Mouse (Mus musculus) urinary bladder, adult 2 months (tissue): ENCODE results near the gene Spsb4. TPM values are rescaled to one million over a fixed set of nuclear protein-coding genes. Genes with fewer than 3 reads are reported as not detected.

Experiments used
- DNase-seq: peaks from one replicate; pipeline ENCODE4 v3.0.0; 2022; ENCODE audit warnings: low spot score
- polyA plus RNA-seq: library from polyadenylated mRNA; depleted of rRNA; stranded (reverse); fragments of >200 nt; gene quantifications from 2 replicates; pipeline ENCODE4 v1.2.3, GENCODE M21; 2012

Gene Spsb4
- polyA plus RNA-seq, 1 experiment = 0.41 TPM

- no peak for DNase-seq
Measured at GRCm38 (mm10) chr9:97015751-97016150, 2.9 kb downstream of the Spsb4 start.

DNA sequence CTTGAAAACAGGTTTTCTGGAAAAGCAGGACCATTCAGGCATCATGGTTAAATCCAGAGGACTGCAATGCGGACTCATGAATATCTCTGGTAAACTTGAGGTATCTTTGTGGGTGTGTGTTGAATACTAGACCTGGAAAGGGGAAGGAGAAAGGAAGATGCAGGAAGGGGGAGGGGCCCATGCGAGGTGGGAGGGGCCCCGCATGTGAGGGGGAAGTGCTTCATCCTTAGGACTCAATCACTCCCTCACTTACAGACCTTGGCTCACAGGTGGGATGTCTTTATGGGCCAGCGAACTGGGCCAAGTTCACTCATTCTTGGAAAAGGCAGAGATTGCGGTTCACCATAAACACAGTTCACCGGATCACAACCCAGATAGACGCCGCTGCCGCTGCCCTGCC, 4.9 kb downstream of the Spsb4 start:
- DNase-seq = no peak

- DNase-seq = no peak
Measured at GRCm38 (mm10) chr9:97013153-97013552, 5.5 kb downstream of the Spsb4 start.

GRCm38 (mm10) chr9:97011454-97012195, 7.0 kb downstream of the Spsb4 start:
- no peak for DNase-seq

DNA sequence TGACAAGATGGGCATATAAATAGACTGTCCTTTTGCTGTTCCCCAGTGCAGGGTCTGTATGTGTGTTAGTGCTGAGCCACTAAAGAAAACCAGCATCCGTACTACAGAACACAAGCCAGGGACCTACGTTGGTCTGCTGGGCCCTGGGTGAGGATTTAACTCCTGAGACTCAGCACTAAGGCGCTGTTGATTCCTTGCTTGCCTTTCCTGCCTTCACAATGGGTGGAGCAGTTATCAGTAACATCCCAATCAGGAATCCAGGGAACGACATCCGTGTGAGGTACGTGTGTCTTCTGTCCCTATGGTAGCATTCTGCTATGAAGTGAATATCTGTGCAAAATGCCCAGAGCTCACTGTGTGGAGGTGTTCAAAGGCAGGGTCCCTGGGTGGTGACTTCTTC, 8.2 kb downstream of the Spsb4 start:
- no peak for DNase-seq

GRCm38 (mm10) chr9:97004726-97005125, 13.9 kb downstream of the Spsb4 start:
- no peak for DNase-seq

DNA sequence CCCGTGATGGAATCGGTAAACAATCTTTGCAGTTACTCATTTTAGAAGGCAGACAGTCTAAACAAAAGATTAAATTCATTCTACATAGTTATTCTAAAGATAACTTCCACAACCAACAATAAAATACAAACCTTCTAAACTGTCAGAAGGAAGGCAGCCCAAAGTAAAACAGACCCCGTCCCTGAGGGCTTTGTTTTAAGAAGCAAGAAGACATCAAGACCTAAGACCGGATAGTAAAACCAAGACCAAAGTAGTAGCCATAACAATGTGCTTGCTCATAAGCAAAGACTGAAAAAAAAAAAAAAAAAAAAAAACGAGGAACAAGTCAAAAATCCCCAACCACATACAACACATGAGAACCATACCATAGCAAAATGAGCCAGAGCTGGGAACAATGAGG, 15.5 kb downstream of the Spsb4 start:
- no peak for DNase-seq

- no peak for DNase-seq
Measured at GRCm38 (mm10) chr9:97002654-97003053, 16.0 kb downstream of the Spsb4 start.

DNA sequence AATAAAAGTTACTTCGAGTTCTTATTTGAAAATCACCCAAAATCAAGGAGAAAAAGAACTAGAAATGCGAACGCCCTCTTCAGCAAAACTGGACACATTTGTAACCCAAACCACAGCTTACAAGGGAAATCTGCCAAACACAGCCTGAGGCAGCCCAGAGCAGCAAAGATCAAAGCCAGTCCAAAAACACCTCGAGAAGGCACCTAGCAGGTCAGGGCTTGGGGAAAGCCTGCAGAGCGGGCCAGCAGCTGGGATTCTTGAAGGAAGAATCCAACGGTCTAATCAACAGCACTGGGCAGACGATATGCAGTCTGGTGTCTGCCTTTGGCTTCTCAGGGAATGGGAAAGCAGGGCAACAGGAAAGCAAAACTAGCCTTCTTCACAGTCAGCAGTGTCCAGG, 16.6 kb downstream of the Spsb4 start:
- no peak for DNase-seq

- DNase-seq = no peak
Measured at GRCm38 (mm10) chr9:97001458-97001857, 17.2 kb downstream of the Spsb4 start.

DNA sequence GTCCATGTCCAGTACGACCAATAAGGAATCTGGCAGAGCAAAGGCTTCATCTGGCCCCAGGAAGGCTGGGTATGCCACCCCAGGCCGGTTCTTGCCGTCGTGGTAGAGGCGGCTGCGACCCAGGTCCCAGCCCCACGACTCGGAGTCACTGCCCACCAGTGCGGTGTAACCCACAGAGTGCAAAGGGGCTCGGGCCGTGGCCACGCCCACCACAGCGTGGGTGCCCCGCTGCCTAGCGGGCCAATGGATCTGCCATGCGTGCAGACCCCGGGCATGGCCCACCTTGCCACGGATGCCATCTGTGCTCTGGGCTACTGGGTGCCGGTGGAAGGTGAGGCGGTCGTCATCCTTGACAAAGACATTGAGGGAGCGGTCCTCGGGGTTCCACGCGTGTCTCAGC, 22.9 kb downstream of the Spsb4 start:
- no peak for DNase-seq

GRCm38 (mm10) chr9:96994733-96995132, 23.9 kb downstream of the Spsb4 start:
- no peak for DNase-seq

GRCm38 (mm10) chr9:96991118-96991517, 27.5 kb downstream of the Spsb4 start:
- no peak for DNase-seq

- DNase-seq = no peak
Measured at GRCm38 (mm10) chr9:96989389-96989990, 29.2 kb downstream of the Spsb4 start.

DNA sequence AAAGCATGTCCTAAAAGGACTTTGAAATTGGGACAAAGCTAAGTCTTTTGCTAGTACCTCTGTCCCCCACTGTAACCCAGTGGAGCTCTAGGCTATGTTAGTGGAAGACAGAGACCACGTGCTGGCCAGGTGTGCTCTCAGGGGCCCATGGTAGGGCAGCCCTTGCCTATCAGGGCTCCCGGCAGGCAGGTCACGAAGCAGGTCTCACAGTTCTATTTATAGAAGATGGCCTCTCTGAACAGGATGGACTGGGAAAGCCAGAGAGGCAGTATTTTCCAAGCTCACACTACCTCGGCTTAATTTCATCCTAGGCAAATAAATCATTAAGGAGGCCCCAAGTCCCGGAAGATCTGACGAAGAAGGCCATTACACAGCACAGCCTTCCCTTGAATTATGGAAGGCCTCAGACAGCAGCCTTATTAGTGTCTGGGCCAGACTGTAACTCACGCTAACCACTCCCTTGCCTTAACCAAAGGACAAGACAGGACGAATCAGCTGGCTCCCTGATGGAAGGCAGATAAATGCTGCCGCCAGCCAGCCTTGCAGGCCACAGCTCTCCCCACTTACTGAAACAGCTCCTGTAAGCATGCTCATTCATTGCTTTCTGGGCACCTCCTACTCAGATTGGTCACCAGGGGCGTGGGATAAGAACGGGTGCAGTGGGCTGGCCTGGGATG, 31.7 kb downstream of the Spsb4 start:
- DNase-seq = no peak

DNA sequence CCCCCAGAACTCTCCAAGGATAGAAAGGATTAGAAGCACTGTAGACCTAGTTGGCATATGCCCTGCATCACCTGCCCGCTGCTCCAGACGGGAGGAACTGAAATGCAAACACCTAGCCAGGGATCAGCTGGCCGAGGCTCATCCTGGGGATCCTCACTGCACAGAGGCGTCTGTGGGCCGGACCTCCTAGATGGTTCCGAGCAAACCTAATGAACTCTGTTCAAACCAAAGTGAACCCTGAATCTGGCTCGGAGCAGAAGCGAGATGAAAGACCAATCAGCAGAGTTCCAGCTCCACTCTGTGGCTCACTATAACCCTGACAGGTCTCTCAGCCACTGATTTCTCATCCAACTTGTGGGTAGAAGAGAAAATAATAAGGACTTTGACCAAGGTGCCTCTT, 34.6 kb downstream of the Spsb4 start:
- no peak for DNase-seq

- no peak for DNase-seq
Measured at GRCm38 (mm10) chr9:96982940-96983339, 35.7 kb downstream of the Spsb4 start.

DNA sequence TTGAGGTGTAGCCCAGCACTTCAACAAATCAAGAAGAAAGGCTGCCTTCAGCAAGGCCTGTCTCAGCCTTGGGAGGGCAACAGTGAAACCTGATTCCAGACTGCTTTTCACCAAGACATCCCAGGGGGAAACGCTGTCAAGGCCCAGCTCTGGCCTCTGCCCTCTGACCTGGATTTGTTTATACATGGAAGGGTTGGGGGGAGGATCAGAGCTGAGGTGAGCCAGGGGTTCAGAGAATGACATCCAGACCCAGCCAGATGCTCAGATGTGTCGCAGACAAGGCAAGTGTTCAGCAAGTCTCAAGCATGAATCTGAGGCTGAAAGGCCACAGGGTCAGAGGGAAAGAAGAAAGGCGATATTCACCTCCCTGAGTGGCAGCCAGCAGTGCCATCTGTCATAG, 36.3 kb downstream of the Spsb4 start:
- no peak for DNase-seq

DNA sequence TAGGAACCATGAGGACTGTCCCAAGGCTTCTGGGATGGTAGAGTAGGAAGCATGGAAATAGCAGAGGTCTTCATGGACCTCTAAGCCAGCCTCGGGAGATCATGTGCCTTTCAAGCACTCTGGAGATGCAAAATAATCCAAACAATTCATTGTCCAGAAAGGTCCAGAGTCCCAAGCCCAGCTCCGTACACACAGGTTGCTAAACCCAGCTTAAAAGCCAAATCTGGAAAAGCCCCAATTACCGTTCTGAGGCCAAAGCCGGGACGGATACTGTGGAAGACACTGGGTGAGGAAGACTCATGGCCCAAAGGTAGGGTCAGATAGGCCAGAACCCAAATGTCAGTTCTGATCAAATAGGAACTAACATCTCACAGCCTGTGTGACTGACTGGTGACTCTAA, 36.8 kb downstream of the Spsb4 start:
- DNase-seq = no peak

DNA sequence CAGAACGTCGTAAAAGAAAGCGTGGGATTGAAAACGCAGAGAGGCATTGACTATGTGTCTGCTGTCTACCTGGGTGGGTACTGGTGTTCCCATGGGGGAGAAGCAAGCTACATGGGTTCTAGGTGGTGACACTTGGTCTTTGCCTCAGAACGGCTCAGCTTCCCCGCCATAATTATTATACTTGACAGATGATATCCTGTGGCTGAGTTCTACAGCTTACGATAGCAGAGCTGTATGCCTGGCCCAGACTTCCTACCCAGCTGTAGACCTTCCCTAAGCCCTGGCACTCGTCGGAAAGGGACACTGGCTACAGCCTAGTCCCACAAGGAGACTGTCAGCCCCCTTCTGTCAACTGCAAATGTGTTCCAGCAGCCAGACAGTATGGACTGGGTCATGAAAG, 37.5 kb downstream of the Spsb4 start:
- no peak for DNase-seq

GRCm38 (mm10) chr9:96980037-96980997, 38.3 kb downstream of the Spsb4 start:
- DNase-seq = no peak

GRCm38 (mm10) chr9:96979417-96980030, 39.1 kb downstream of the Spsb4 start:
- no peak for DNase-seq
